13 mouse cellular contexts compared by ENCODE assay signal in genomic region chr3:27600645-27601044, GRCm38 (mm10).
DNase-seq lines count a peak whose midpoint lies in the region; ATAC-seq and TF ChIP-seq lines count a peak whose summit lies in the region.
"Had no signal": no experiment of that assay in that cellular context is flagged by ENCODE, and none has a peak within 500 bp of the region (broad histone marks: within the 10 kb centered on the region; RNA-seq: fewer than 3 reads in every experiment).

No protein-coding gene starts in this region.

- H3K27me3 ChIP-seq in forebrain, embryonic 13.5 days = no peaks in the 10 kb centered on the region
- no peaks in the 10 kb centered on the region for H3K27me3 ChIP-seq in forebrain, postnatal 0 days (ENCODE audit: insufficient read depth, low read length)
- no peaks in the 10 kb centered on the region for H3K27me3 ChIP-seq in liver, postnatal 0 days (ENCODE audit: insufficient read depth, low read length)
- H3K27me3 ChIP-seq in liver, embryonic 11.5 days (replicated peaks; ENCODE audit: control insufficient read depth, insufficient read depth, low read length) = no peaks in the 10 kb centered on the region
- H3K27me3 ChIP-seq in limb, embryonic 15.5 days = no peaks in the 10 kb centered on the region
- H3K27me3 ChIP-seq: forebrain, embryonic 12.5 days; hindbrain, embryonic 15.5 days had no signal

- no peak overlapping the region for H3K4me2 ChIP-seq in forebrain, embryonic 13.5 days
- H3K4me2 ChIP-seq in forebrain, postnatal 0 days (ENCODE audit: low read depth) = no peak overlapping the region
- no peak overlapping the region; the same call in 1 of the 2 replicates for H3K4me2 ChIP-seq in liver, postnatal 0 days (ENCODE audit: low read depth, low read length)
- no peak overlapping the region for H3K4me2 ChIP-seq in liver, embryonic 11.5 days
- H3K4me2 ChIP-seq in limb, embryonic 15.5 days = 0 out of 2 replicates have a peak overlapping the region, but pooled peaks have one; percentile 2
- H3K4me2 ChIP-seq: forebrain, embryonic 12.5 days; hindbrain, embryonic 15.5 days had no signal

- 68% methylated on average over 7 of the region's 7 CpGs for WGBS in forebrain, embryonic 13.5 days
- WGBS in forebrain, postnatal 0 days = 58% methylated on average over 7 of the region's 7 CpGs
- 40% methylated on average over 7 of the region's 7 CpGs for WGBS in liver, postnatal 0 days (ENCODE audit: insufficient replicate concordance)
- 57% methylated on average over 7 of the region's 7 CpGs for WGBS in liver, embryonic 11.5 days
- WGBS in limb, embryonic 15.5 days = 34% methylated on average over 7 of the region's 7 CpGs

- H3K9me3 ChIP-seq in forebrain, embryonic 13.5 days (replicated peaks) = no peaks in the 10 kb centered on the region
- H3K9me3 ChIP-seq in forebrain, postnatal 0 days (ENCODE audit: low read length) = no peaks in the 10 kb centered on the region
- H3K9me3 ChIP-seq in liver, postnatal 0 days (ENCODE audit: low read length) = no peaks in the 10 kb centered on the region
- H3K9me3 ChIP-seq in liver, embryonic 11.5 days (ENCODE audit: control insufficient read depth, low read length) = no peaks in the 10 kb centered on the region
- H3K9me3 ChIP-seq in limb, embryonic 15.5 days = no peaks in the 10 kb centered on the region
- H3K9me3 ChIP-seq: forebrain, embryonic 12.5 days; hindbrain, embryonic 15.5 days had no signal

- H3K9ac ChIP-seq in forebrain, embryonic 13.5 days = no peak overlapping the region
- H3K9ac ChIP-seq in forebrain, postnatal 0 days = no peak overlapping the region
- no peak overlapping the region for H3K9ac ChIP-seq in liver, postnatal 0 days (replicated peaks)
- no peak overlapping the region for H3K9ac ChIP-seq in liver, embryonic 11.5 days (ENCODE audit: low read depth, low read length)
- H3K9ac ChIP-seq in limb, embryonic 15.5 days = no peak overlapping the region
- H3K9ac ChIP-seq: forebrain, embryonic 12.5 days; hindbrain, embryonic 15.5 days had no signal

- 0 out of 2 replicates have a peak, but pooled peaks have one; percentile 13 for TF ChIP-seq EP300 in liver, postnatal 0 days (IDR thresholded peaks at IDR 0.05; ENCODE audit: low read depth)

- H3K4me3 ChIP-seq in forebrain, embryonic 13.5 days = no peak overlapping the region
- H3K4me3 ChIP-seq in forebrain, postnatal 0 days (ENCODE audit: low read depth, low read length) = no peak overlapping the region
- no peak overlapping the region for H3K4me3 ChIP-seq in liver, postnatal 0 days (ENCODE audit: low read depth, low read length)
- no peak overlapping the region for H3K4me3 ChIP-seq in liver, embryonic 11.5 days (ENCODE audit: low read depth, low read length)
- H3K4me3 ChIP-seq in limb, embryonic 15.5 days = no peak overlapping the region
- H3K4me3 ChIP-seq: forebrain, embryonic 12.5 days; hindbrain, embryonic 15.5 days had no signal

- 0 out of 2 replicates have a peak, but pooled peaks have one; percentile 33 for ATAC-seq in forebrain, embryonic 13.5 days
- ATAC-seq in forebrain, postnatal 0 days = no peak
- ATAC-seq in liver, postnatal 0 days = no peak
- ATAC-seq in liver, embryonic 11.5 days (replicated peaks; ENCODE audit: low FRiP score) = no peak
- no peak for ATAC-seq in limb, embryonic 15.5 days (ENCODE audit: insufficient number of reproducible peaks, low FRiP score, low TSS enrichment, low read depth)

- TF ChIP-seq CTCF in forebrain, postnatal 0 days (IDR thresholded peaks at IDR 0.05; ENCODE audit: low read depth) = no peak
- no peak for TF ChIP-seq CTCF in liver, postnatal 0 days (IDR thresholded peaks at IDR 0.05; ENCODE audit: low read depth)

- H3K4me1 ChIP-seq in forebrain, embryonic 13.5 days = peaks cover 13% of the 10 kb centered on the region
- no peaks in the 10 kb centered on the region for H3K4me1 ChIP-seq in forebrain, postnatal 0 days (ENCODE audit: insufficient read depth)
- peaks cover 29% of the 10 kb centered on the region for H3K4me1 ChIP-seq in liver, postnatal 0 days (ENCODE audit: insufficient read depth)
- no peaks in the 10 kb centered on the region for H3K4me1 ChIP-seq in liver, embryonic 11.5 days (replicated peaks; ENCODE audit: control insufficient read depth, insufficient read depth, low read length)
- H3K4me1 ChIP-seq in limb, embryonic 15.5 days = peaks cover 42% of the 10 kb centered on the region

- H3K36me3 ChIP-seq in forebrain, embryonic 13.5 days (ENCODE audit: poor library complexity, severe bottlenecking) = no peaks in the 10 kb centered on the region
- no peaks in the 10 kb centered on the region for H3K36me3 ChIP-seq in forebrain, postnatal 0 days (ENCODE audit: insufficient read depth)
- no peaks in the 10 kb centered on the region for H3K36me3 ChIP-seq in liver, postnatal 0 days (replicated peaks; ENCODE audit: insufficient read depth, low read length)
- no peaks in the 10 kb centered on the region for H3K36me3 ChIP-seq in liver, embryonic 11.5 days (ENCODE audit: control insufficient read depth, insufficient read depth, low read length)
- no peaks in the 10 kb centered on the region for H3K36me3 ChIP-seq in limb, embryonic 15.5 days
- H3K36me3 ChIP-seq: forebrain, embryonic 12.5 days; hindbrain, embryonic 15.5 days had no signal

- H3K27ac ChIP-seq in forebrain, embryonic 13.5 days = no peak overlapping the region
- no peak overlapping the region for H3K27ac ChIP-seq in forebrain, postnatal 0 days (ENCODE audit: low read depth, low read length)
- H3K27ac ChIP-seq in liver, postnatal 0 days (ENCODE audit: low read depth) = peak overlapping the region; percentile 11; the same call in 1 of the 2 replicates
- H3K27ac ChIP-seq in liver, embryonic 11.5 days (ENCODE audit: low read depth, low read length) = no peak overlapping the region
- peak overlapping the region; percentile 13; the same call in 1 of the 2 replicates for H3K27ac ChIP-seq in limb, embryonic 15.5 days
- H3K27ac ChIP-seq: forebrain, embryonic 12.5 days; hindbrain, embryonic 15.5 days had no signal

- DNase-seq in forebrain, postnatal 0 days = no peak
- DNase-seq in liver, postnatal 0 days = no peak
- DNase-seq in liver, embryonic 11.5 days (ENCODE audit: low spot score) = no peak
- DNase-seq in heart, adult 8-10 months (ENCODE audit: low spot score) = peak; percentile 40
- DNase-seq in retina, embryonic 14.5 days (ENCODE audit: low spot score) = no peak
- no peak for DNase-seq in cerebellum, postnatal 14 days
- DNase-seq: cerebellum, adult 11-12 months; gastrocnemius, postnatal 36 days; thymus, postnatal 25 days had no signal

Comparison
In these comparisons a context has a peak if more than half of its experiments do, and no peak if none do; other contexts are left out.
1. H3K27ac ChIP-seq: peak in liver, postnatal 0 days (single experiment) and limb, embryonic 15.5 days (single experiment); none in forebrain, embryonic 13.5 days (single experiment), forebrain, postnatal 0 days (single experiment) and liver, embryonic 11.5 days (single experiment).